Mouse (Mus musculus) kidney, adult 2 months (tissue): ENCODE data around the gene Kpnb1.

Experiments
- CTCF ChIP-seq: fragments of 200-500 bp; conservative IDR thresholded peaks from 2 replicates; pipeline ENCODE4 v1.5.1; 2011; ENCODE audit warnings: low read depth, mild to moderate bottlenecking, control low read depth, low read length, moderate library complexity, mixed read lengths; ENCODE audit not compliant: insufficient read depth, insufficient read length
- POLR2A ChIP-seq: fragments of 200-500 bp; IDR thresholded peaks from one replicate; pipeline ENCODE4 v1.6.1; 2011; ENCODE audit warnings: low read depth, low read length, control low read depth

- TF ChIP-seq CTCF, result no peak
- TF ChIP-seq POLR2A, result no peak
These were observed 39.1 kb downstream of the Kpnb1 start for GRCm38 (mm10) chr11:97148591-97148990.
